Mouse (Mus musculus): Measurements from ENCODE around the gene Nod1.
"Not testable (repeated sequence)": the region's sequence is repeated elsewhere in the genome, so short reads cannot be mapped to it uniquely, and the experiment has no call there.

Nod1 gene

GRCm38 (mm10) chr6:54979426-54979825 lies 7.0 kb upstream of the Nod1 start:
- DNase-seq (ENCODE audit: low spot score), result no peak

- DNase-seq (ENCODE audit: low spot score), result no peak
These were observed 3.2 kb upstream of the Nod1 start for GRCm38 (mm10) chr6:54975616-54976015.

GRCm38 (mm10) chr6:54974501-54974900 lies 2.1 kb upstream of the Nod1 start:
- no peak for DNase-seq (ENCODE audit: low spot score)

GRCm38 (mm10) chr6:54972929-54973211 lies 458 bp upstream of the Nod1 start:
- DNase-seq (ENCODE audit: low spot score), result peak; percentile 22

DNA sequence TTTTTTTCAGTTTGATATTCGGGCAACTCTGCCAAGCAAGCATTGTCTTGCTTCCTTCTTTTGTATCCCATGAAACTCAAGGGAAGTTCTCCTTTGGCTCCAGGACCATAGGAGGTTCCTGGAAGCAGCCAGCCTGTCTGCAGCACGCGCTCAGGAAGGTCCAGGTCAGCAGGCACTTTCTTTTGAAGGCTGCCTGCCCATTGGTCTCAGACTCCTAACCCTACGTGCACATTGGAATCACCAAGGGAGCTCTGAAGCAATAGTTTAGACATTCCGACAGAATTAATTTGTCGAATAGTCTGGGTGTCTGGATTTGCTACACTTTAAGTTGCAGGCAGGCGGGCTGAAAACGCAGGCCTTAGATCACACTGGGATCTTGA lies 691 bp downstream of the Nod1 start:
- no peak for DNase-seq (ENCODE audit: low spot score)

- DNase-seq (ENCODE audit: low spot score), result no peak
These were observed 1.9 kb downstream of the Nod1 start for GRCm38 (mm10) chr6:54970506-54970905.

GRCm38 (mm10) chr6:54969801-54970200 lies 2.6 kb downstream of the Nod1 start:
- DNase-seq (ENCODE audit: low spot score), result no peak

DNA sequence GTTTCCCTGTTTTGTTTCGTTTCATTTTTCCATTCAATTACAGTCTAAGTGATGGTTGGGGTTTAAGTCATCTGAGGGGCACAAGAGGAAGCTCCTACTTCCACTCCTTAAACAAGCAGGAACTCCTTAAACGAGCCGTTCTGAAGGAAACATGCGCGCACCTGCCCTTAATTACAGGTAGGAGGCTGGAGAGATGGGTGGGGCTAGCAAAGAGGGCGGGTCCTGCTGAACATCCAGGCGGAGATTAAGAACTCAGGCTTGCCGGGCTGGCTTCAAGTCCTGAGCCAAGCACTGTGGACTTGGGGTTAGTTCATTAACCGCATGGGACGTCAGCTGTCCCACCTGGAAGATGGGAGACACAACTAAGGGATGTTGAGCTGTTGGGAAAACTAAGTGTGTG lies 4.8 kb downstream of the Nod1 start:
- no peak for DNase-seq (ENCODE audit: low spot score)

GRCm38 (mm10) chr6:54965234-54965633 lies 7.2 kb downstream of the Nod1 start:
- DNase-seq (ENCODE audit: low spot score), result no peak

- no peak for DNase-seq (ENCODE audit: low spot score)
These were observed 7.7 kb downstream of the Nod1 start for GRCm38 (mm10) chr6:54964755-54965154.

DNA sequence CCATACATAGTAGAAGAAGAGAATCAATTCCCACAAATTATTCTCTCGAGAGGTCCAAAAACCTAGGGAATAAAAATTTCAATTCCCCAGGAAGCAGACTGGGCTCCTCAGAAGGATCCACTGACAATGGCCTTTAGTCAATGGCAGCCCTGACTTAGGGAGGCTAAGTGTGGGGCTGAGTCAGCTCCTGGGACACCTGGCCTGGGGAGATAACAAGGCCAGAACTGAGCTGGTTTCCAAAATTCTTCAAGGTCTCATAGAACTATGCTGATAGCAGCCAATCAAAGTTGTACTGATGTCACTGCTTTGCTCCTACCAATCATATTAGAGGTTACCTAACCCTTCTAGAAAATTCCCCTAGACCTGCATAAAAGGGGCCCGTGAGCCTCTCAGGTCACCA lies 8.8 kb downstream of the Nod1 start:
- no peak for DNase-seq (ENCODE audit: low spot score)

DNA sequence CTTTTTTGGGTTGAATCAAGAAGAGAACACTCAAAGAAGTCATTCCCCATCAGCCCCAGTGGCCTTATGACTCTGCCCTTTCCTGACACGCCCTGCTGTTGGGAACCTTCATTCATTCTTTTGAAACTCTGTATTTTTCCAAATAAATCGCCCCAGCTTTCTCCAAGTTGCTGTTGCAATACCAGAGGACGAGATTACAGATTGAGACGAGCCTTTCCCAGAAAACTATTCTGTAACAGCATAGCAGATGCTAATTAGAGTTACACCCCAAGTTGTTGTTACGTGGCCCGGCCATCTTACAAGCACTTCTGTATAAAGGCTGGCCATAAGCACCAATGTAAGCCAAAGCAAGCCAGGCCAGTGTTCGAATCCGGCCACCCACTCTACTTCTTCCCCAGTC lies 14.8 kb downstream of the Nod1 start:
- no peak for DNase-seq (ENCODE audit: low spot score)

DNA sequence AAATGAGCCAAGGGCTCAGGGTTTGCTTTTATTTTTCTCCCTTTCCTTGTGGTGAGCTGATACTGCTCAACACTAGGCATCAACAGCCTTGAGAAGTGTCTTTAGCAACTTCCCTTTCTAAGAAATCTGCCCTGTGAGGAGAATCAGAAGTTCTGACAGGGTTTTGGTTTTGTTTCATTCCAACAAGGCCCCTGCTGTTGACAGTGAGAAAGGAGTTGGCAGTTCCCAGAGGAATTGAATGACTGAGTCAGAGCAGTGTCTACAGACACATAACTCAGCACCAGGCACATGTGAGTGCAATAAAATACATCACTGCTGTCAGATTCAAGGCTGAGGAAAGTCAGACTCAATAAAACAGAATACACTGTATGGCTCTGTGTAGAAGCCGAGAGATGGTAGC lies 16.0 kb downstream of the Nod1 start:
- DNase-seq (ENCODE audit: low spot score), result peak; percentile 61

GRCm38 (mm10) chr6:54955949-54956348 lies 16.5 kb downstream of the Nod1 start:
- DNase-seq (ENCODE audit: low spot score), result no peak

- no peak for DNase-seq (ENCODE audit: low spot score)
These were observed 17.6 kb downstream of the Nod1 start for GRCm38 (mm10) chr6:54954659-54955414.

GRCm38 (mm10) chr6:54953399-54953798 lies 19.0 kb downstream of the Nod1 start:
- not testable (repeated sequence) for DNase-seq (ENCODE audit: low spot score)

- no peak for DNase-seq (ENCODE audit: low spot score)
These were observed 19.9 kb downstream of the Nod1 start for GRCm38 (mm10) chr6:54952542-54952941.

- no peak for DNase-seq (ENCODE audit: low spot score)
These were observed 23.7 kb downstream of the Nod1 start for GRCm38 (mm10) chr6:54948682-54949081.

DNA sequence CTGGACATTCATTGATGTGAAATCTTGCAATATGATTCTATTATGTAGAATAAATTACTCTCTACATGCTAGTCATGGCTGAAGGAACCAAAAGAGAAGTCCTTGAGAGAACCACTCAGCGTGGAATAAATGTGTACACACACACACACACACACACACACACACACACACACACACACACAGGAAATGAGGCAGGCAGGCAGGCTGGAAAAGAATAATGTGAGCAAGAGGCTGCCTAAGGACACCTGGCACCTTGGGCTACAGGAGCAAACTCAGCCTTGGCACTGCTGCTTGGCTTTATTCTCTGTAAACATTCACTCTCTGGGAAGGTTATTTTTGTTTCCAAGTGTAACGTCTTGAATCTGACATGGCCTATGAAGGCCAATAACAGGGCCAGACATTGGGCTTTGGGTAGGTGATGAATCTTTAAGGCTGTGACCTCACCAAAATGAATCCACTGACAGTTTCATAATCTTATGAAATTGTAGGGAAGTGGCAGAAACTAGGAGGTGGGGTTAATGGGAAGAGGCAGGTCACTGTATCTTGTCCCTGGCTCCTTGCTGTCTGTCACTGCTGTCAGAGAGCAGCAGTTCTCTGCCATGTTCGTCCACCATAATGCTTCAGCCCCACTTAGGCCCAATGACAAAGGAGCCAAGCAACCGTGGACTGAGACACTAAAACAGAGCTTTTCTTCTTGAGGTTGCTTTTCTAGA lies 26.0 kb downstream of the Nod1 start:
- DNase-seq (ENCODE audit: low spot score), result no peak

GRCm38 (mm10) chr6:54944551-54944950 lies 27.9 kb downstream of the Nod1 start:
- no peak for DNase-seq (ENCODE audit: low spot score)

DNA sequence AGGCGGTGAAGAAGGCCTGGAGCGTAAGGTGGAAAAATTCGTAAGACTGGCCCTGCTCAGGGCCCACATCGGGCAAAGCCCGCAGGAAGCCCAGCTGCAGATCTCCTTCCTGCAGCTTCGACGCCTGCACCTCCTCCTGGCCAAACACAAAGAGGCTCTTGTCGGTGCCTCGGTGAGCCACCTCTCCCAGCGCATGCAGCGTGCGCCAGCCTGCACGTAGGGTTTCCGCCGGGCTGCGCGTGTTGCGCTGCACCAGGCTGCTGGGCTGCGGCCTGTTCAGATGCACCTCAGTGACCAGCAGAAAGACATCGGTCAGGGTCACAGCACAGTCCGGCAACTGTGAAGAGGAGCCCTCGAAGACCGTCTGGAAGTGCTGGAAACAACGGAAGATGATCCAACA lies 28.7 kb downstream of the Nod1 start:
- DNase-seq (ENCODE audit: low spot score), result no peak

GRCm38 (mm10) chr6:54943292-54943691 lies 29.1 kb downstream of the Nod1 start:
- no peak for DNase-seq (ENCODE audit: low spot score)

- no peak for DNase-seq (ENCODE audit: low spot score)
These were observed 31.3 kb downstream of the Nod1 start for GRCm38 (mm10) chr6:54941149-54941548.

GRCm38 (mm10) chr6:54940126-54940525 lies 32.3 kb downstream of the Nod1 start:
- DNase-seq (ENCODE audit: low spot score), result no peak

Measured in MN1 (cell line).